Mouse (Mus musculus) midbrain, embryonic 16.5 days (tissue): ENCODE measurements at regions not wholly inside any gene's neighbourhood (a gene's known extent, or its start where the extent isn't known, plus 50 kb on each side); places are given as distances from the start of the nearest gene placed in this dataset.

ENCODE experiments used
- ATAC-seq: fragments of 200-750 bp; cut with Nextera tagmentation; 2 replicates; pipeline ENCODE4 v1.8.0; 2017; ENCODE audit warnings: moderate TSS enrichment
- H3K27ac ChIP-seq: fragments of 300-500 bp; sonication (generic); 2 replicates; pipeline ENCODE4 v1.5.1; 2014; ENCODE audit warnings: mild to moderate bottlenecking, low read length, mixed read lengths
- H3K27me3 ChIP-seq: fragments of 300-500 bp; sonication (generic); 2 replicates; pipeline ENCODE4 v1.6.1; 2014; ENCODE audit warnings: low read depth, low read length, mixed read lengths; ENCODE audit not compliant: control insufficient read depth, insufficient read depth
- H3K36me3 ChIP-seq: fragments of 300-500 bp; sonication (generic); 2 replicates; pipeline ENCODE4 v1.6.1; 2014; ENCODE audit warnings: mild to moderate bottlenecking, low read length, moderate library complexity, mixed read lengths; ENCODE audit not compliant: control insufficient read depth, insufficient read depth
- H3K4me1 ChIP-seq: fragments of 300-500 bp; sonication (generic); 2 replicates; pipeline ENCODE4 v1.6.1; 2014; ENCODE audit warnings: mild to moderate bottlenecking, low read length, mixed read lengths; ENCODE audit not compliant: control insufficient read depth, insufficient read depth
- H3K4me2 ChIP-seq: fragments of 300-500 bp; sonication (generic); 2 replicates; pipeline ENCODE4 v1.6.1; 2014; ENCODE audit warnings: mild to moderate bottlenecking, low read length, mixed read lengths
- H3K4me3 ChIP-seq: fragments of 300-500 bp; sonication (generic); 2 replicates; pipeline ENCODE4 v1.5.1; 2014; ENCODE audit warnings: low read depth, mild to moderate bottlenecking, low read length, moderate library complexity, mixed read lengths
- H3K9ac ChIP-seq: fragments of 300-500 bp; sonication (generic); 2 replicates; pipeline ENCODE4 v1.6.1; 2014; ENCODE audit warnings: low read depth, low read length, mixed read lengths
- H3K9me3 ChIP-seq: fragments of 300-500 bp; sonication (generic); replicated peaks from 2 replicates; pipeline ENCODE4 v1.6.1; 2014; ENCODE audit warnings: mild to moderate bottlenecking, low read length, mixed read lengths; ENCODE audit not compliant: control insufficient read depth, poor library complexity, severe bottlenecking
- WGBS: fragments of 180-500 bp; shearing (Covaris S2); extraction: QIAGEN DNeasy Blood & Tissue Kit; methylation state at CpG from one replicate; pipeline ENCODE4 v1.1.7; 2014; 5-methylcytosine and 5-hydroxymethylcytosine counted together

GRCm38 (mm10) chr2:51436590-51436989 lies 190.7 kb upstream of the Tas2r134 start:
- Histone ChIP-seq H3K27me3 (no peaks in the 10 kb centered on the region), H3K9ac (no peak overlapping the region), H3K36me3 (no peaks in the 10 kb centered on the region), H3K4me2 (no peak overlapping the region), H3K9me3 (no peaks in the 10 kb centered on the region), H3K4me3 (no peak overlapping the region), H3K4me1 (no peaks in the 10 kb centered on the region), H3K27ac (no peak overlapping the region)
- ATAC-seq, result no peak
- 46% methylated on average over 3 of the region's 3 CpGs for WGBS

GRCm38 (mm10) chr2:51431564-51431963 lies 195.7 kb upstream of the Tas2r134 start:
- H3K4me3 ChIP-seq, result no peak overlapping the region
- no peaks in the 10 kb centered on the region for H3K9me3 ChIP-seq
- no peak overlapping the region for H3K27ac ChIP-seq
- no peak overlapping the region for H3K4me2 ChIP-seq
- no peak for ATAC-seq
- no peak overlapping the region for H3K9ac ChIP-seq
- H3K4me1 ChIP-seq, result no peaks in the 10 kb centered on the region
- WGBS, result 90% methylated on average over 3 of the region's 3 CpGs
- H3K36me3 ChIP-seq, result no peaks in the 10 kb centered on the region
- no peaks in the 10 kb centered on the region for H3K27me3 ChIP-seq

GRCm38 (mm10) chr2:51429716-51430115 lies 197.6 kb upstream of the Tas2r134 start:
- no peak for ATAC-seq
- no peak overlapping the region for H3K4me2 ChIP-seq
- no peak overlapping the region for H3K27ac ChIP-seq
- 75% methylated on average over 5 of the region's 5 CpGs for WGBS
- H3K9me3 ChIP-seq, result no peaks in the 10 kb centered on the region
- no peaks in the 10 kb centered on the region for H3K4me1 ChIP-seq
- no peaks in the 10 kb centered on the region for H3K27me3 ChIP-seq
- no peak overlapping the region for H3K9ac ChIP-seq
- H3K36me3 ChIP-seq, result no peaks in the 10 kb centered on the region
- no peak overlapping the region for H3K4me3 ChIP-seq

GRCm38 (mm10) chr2:51422442-51422841 lies 204.9 kb upstream of the Tas2r134 start:
- H3K27ac ChIP-seq, result no peak overlapping the region
- no peak overlapping the region for H3K4me2 ChIP-seq
- WGBS, result 57% methylated on average over 6 of the region's 6 CpGs
- no peaks in the 10 kb centered on the region for H3K36me3 ChIP-seq
- H3K27me3 ChIP-seq, result no peaks in the 10 kb centered on the region
- no peak overlapping the region for H3K9ac ChIP-seq
- H3K4me3 ChIP-seq, result no peak overlapping the region
- H3K4me1 ChIP-seq, result 0 out of 2 replicates have a peak, but pooled peaks cover 2% of the 10 kb centered on the region
- no peaks in the 10 kb centered on the region for H3K9me3 ChIP-seq
- peak; percentile 32; the same call in 1 of the 2 replicates for ATAC-seq

GRCm38 (mm10) chr2:51417908-51418690 lies 209.2 kb upstream of the Tas2r134 start:
- 35% methylated on average over 10 of the region's 10 CpGs for WGBS
- Histone ChIP-seq H3K9ac (no peak overlapping the region), H3K4me1 (0 out of 2 replicates have a peak, but pooled peaks cover 2% of the 10 kb centered on the region), H3K36me3 (no peaks in the 10 kb centered on the region), H3K27ac (no peak overlapping the region), H3K4me2 (no peak overlapping the region), H3K27me3 (no peaks in the 10 kb centered on the region), H3K9me3 (no peaks in the 10 kb centered on the region), H3K4me3 (no peak overlapping the region)
- ATAC-seq, result peak; percentile 51; the same call in 1 of the 2 replicates

- Histone ChIP-seq H3K27me3 (no peaks in the 10 kb centered on the region), H3K27ac (no peak overlapping the region), H3K4me3 (no peak overlapping the region), H3K9me3 (no peaks in the 10 kb centered on the region), H3K4me1 (no peaks in the 10 kb centered on the region), H3K36me3 (no peaks in the 10 kb centered on the region), H3K9ac (no peak overlapping the region), H3K4me2 (no peak overlapping the region)
- no peak for ATAC-seq
- 77% methylated on average over 9 of the region's 9 CpGs for WGBS
These were observed 238.9 kb upstream of the Tas2r134 start for GRCm38 (mm10) chr2:51388390-51388789.

- H3K9me3 ChIP-seq, result no peaks in the 10 kb centered on the region
- ATAC-seq, result peak; percentile 42; the same call in 1 of the 2 replicates
- no peak overlapping the region for H3K4me3 ChIP-seq
- WGBS, result 52% methylated on average over 1 of the region's 1 CpGs
- H3K9ac ChIP-seq, result no peak overlapping the region
- H3K4me2 ChIP-seq, result no peak overlapping the region
- no peaks in the 10 kb centered on the region for H3K4me1 ChIP-seq
- H3K36me3 ChIP-seq, result no peaks in the 10 kb centered on the region
- no peaks in the 10 kb centered on the region for H3K27me3 ChIP-seq
- no peak overlapping the region for H3K27ac ChIP-seq
These were observed 238.2 kb upstream of the Rnd3 start for GRCm38 (mm10) chr2:51387136-51387535.

GRCm38 (mm10) chr2:51376597-51376996 lies 227.7 kb upstream of the Rnd3 start:
- Histone ChIP-seq H3K9ac (no peak overlapping the region), H3K27ac (no peak overlapping the region), H3K27me3 (no peaks in the 10 kb centered on the region), H3K36me3 (no peaks in the 10 kb centered on the region), H3K9me3 (no peaks in the 10 kb centered on the region), H3K4me3 (no peak overlapping the region), H3K4me1 (no peaks in the 10 kb centered on the region), H3K4me2 (no peak overlapping the region)
- WGBS, result 96% methylated on average over 4 of the region's 4 CpGs
- ATAC-seq, result no peak

- H3K4me2 ChIP-seq, result no peak overlapping the region
- WGBS, result 85% methylated on average over 6 of the region's 6 CpGs
These were observed 225.7 kb upstream of the Rnd3 start for GRCm38 (mm10) chr2:51374636-51375035.

More at GRCm38 (mm10) chr2:51374636-51375035, 225.7 kb upstream of the Rnd3 start:
- Histone ChIP-seq H3K36me3 (no peaks in the 10 kb centered on the region), H3K4me1 (no peaks in the 10 kb centered on the region), H3K27ac (no peak overlapping the region), H3K4me3 (no peak overlapping the region), H3K9ac (no peak overlapping the region), H3K27me3 (no peaks in the 10 kb centered on the region), H3K9me3 (no peaks in the 10 kb centered on the region)
- ATAC-seq, result no peak
